Mouse (Mus musculus) lung, embryonic 14.5 days (tissue): ENCODE measurements around the gene Rere. TPM values are rescaled to one million over a fixed set of nuclear protein-coding genes. Genes with fewer than 3 reads are reported as not detected.

Experiments
- ATAC-seq: fragments of 200-750 bp; cut with Nextera tagmentation; 2 replicates; pipeline ENCODE4 v1.8.0; 2017; ENCODE audit warnings: mild to moderate bottlenecking, moderate TSS enrichment, moderate library complexity; ENCODE audit not compliant: insufficient read depth
- DNase-seq: peaks from one replicate; pipeline ENCODE4 v3.0.0-alpha.2; 2015
- H3K27ac ChIP-seq: fragments of 300-500 bp; sonication (generic); 2 replicates; pipeline ENCODE4 v1.5.1; 2014; ENCODE audit warnings: low read depth, mild to moderate bottlenecking, moderate library complexity
- H3K27me3 ChIP-seq: fragments of 300-500 bp; sonication (generic); 2 replicates; pipeline ENCODE4 v1.6.1; 2014; ENCODE audit warnings: low read length, control low read depth; ENCODE audit not compliant: insufficient read depth
- H3K36me3 ChIP-seq: fragments of 300-500 bp; sonication (generic); 2 replicates; pipeline ENCODE4 v1.6.1; 2014; ENCODE audit warnings: control low read depth; ENCODE audit not compliant: insufficient read depth
- H3K4me1 ChIP-seq: fragments of 300-500 bp; sonication (generic); 2 replicates; pipeline ENCODE4 v1.6.1; 2014; ENCODE audit warnings: antibody characterized with exemption, control low read depth; ENCODE audit not compliant: insufficient read depth
- H3K4me2 ChIP-seq: fragments of 300-500 bp; sonication (generic); 2 replicates; pipeline ENCODE4 v1.6.1; 2014; ENCODE audit warnings: mild to moderate bottlenecking
- H3K4me3 ChIP-seq: fragments of 300-500 bp; sonication (generic); 2 replicates; pipeline ENCODE4 v1.5.1; 2014; ENCODE audit warnings: low read depth, low read length
- H3K9ac ChIP-seq: fragments of 300-500 bp; sonication (generic); 2 replicates; pipeline ENCODE4 v1.6.1; 2014
- H3K9me3 ChIP-seq: fragments of 300-500 bp; sonication (generic); 2 replicates; pipeline ENCODE4 v1.6.1; 2016; ENCODE audit warnings: low read depth, low read length, control low read depth
- CTCF ChIP-seq: IDR thresholded peaks from 2 replicates; pipeline ENCODE4 v1.5.1; 2016; ENCODE audit warnings: antibody characterized with exemption, low read depth
- WGBS: fragments of 180-500 bp; shearing (Covaris S2); extraction: QIAGEN DNeasy Blood & Tissue Kit; methylation state at CpG from one replicate; pipeline ENCODE4 v1.1.7; 2014; 5-methylcytosine and 5-hydroxymethylcytosine counted together
- polyA plus RNA-seq: library from polyadenylated mRNA; unstranded; fragments of >200 nt; fragmentation: Nextera tagmentation; extraction: Ambion mirVana; gene quantifications from 2 replicates; pipeline ENCODE4 v1.2.1, GENCODE M21; 2014

Rere gene
- polyA plus RNA-seq, 1 experiment from 2014 or later = 41.5 TPM

DNA sequence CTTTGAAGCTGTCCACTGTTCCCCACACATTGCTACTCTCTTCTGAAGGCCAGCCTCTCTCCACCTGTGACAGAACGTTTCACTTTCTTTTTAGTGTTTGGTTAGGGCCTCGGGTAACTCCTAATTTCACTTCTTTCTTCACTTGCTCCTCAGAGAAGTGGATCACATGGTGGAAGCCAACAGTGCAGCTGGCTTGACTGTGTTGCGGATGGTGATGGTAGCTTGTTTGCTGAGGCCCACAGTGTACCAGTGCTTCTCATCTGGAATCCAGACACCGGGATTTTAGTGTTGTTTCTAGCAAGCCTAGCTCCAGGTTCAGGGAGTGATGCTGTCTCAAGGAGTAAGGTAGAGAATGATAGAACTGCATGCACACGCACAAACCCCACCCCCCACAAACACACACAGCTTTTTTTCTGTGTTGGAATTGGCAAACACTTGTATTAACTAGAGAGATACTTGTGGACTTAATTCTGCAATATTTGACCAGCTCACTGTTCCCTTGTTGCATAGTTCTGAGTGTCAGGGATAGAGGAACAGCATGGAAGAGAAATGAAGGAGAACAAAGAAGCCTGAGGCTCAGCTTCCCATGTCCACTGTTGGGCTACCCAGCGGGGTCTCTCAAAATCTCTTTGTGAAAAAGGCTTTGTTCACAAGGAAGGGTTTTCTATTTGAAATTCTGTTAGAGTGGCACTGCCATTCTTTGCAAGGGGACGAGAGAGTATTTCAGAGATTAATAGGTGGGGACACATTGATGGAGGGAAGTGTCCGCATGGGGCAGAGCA lies 144.8 kb downstream of the Rere start:
- ATAC-seq = no peak
- Histone ChIP-seq H3K9me3 (no peaks in the 10 kb centered on the region), H3K36me3 (peaks cover 20% of the 10 kb centered on the region; the same call in 1 of the 2 replicates), H3K9ac (no peak overlapping the region), H3K4me3 (no peak overlapping the region), H3K4me2 (no peak overlapping the region), H3K27ac (peak overlapping the region; percentile 37; the same call in 1 of the 2 replicates), H3K27me3 (no peaks in the 10 kb centered on the region), H3K4me1 (peaks cover 6% of the 10 kb centered on the region; the same call in 1 of the 2 replicates)
- TF ChIP-seq CTCF = no peak
- no peak for DNase-seq
- 49% methylated on average over 8 of the region's 8 CpGs for WGBS

DNA sequence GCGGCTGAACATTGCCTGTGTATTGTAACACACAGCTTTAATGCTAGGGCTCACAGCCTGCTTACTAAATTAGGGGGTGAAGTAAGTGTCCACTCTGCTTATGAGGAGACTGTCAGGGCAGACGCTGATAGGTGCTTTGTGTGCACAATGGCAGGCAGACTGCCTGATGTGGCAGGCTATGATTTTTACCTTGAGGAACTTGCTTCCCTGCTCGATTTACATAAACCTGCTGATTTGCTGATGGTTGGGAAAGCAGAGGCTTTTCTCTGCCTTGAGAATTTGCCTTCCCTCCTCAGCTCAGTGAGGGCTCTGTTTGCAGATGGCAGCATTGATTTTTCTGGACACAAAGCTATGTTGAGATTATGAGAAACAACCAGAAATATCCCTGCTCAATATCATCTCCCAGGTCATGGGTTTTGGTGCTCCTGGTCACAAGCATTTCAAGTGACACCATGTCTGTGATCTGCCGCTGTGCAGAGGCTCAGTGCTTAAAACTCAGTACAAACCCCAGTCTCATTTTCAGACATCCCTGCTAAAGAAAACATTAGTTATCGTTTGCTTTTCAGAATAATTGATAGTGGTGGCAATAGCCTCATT lies 145.5 kb downstream of the Rere start:
- ATAC-seq (no peak), DNase-seq (no peak)
- Histone ChIP-seq H3K4me2 (no peak overlapping the region), H3K27ac (peak overlapping the region; percentile 37; the same call in 1 of the 2 replicates), H3K4me3 (no peak overlapping the region), H3K36me3 (peaks cover 20% of the 10 kb centered on the region), H3K27me3 (no peaks in the 10 kb centered on the region), H3K4me1 (peaks cover 6% of the 10 kb centered on the region; the same call in 1 of the 2 replicates), H3K9ac (no peak overlapping the region), H3K9me3 (no peaks in the 10 kb centered on the region)
- WGBS = 42% methylated on average over 5 of the region's 5 CpGs
- no peak for TF ChIP-seq CTCF

DNA sequence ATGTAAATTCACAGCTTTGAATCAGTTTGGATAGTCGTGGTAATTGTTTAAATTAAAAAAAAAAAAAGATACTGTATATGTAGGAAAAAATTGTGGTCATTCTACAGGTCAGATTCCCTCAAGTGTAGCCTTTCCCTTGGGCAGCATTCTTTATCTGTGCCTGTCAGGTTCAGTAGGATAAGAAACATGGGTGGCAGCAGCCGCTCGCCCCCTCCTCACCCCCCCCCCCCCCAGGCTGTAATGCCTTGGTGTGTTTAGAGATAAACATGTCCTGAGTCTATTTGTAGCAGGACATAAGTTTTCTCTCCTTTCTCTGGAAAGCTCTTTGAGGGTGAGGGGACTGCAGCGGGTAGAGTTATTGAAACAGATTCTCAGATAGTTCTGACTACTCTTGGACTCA lies 147.3 kb downstream of the Rere start:
- ATAC-seq (no peak), DNase-seq (no peak)
- no peak for TF ChIP-seq CTCF
- H3K9ac ChIP-seq = no peak overlapping the region
- H3K4me1 ChIP-seq = peaks cover 6% of the 10 kb centered on the region; the same call in 1 of the 2 replicates
- H3K4me2 ChIP-seq = no peak overlapping the region
- no peaks in the 10 kb centered on the region for H3K27me3 ChIP-seq
- no peak overlapping the region for H3K27ac ChIP-seq
- no peaks in the 10 kb centered on the region for H3K9me3 ChIP-seq
- WGBS = 62% methylated on average over 4 of the region's 4 CpGs
- H3K4me3 ChIP-seq = no peak overlapping the region
- peaks cover 15% of the 10 kb centered on the region for H3K36me3 ChIP-seq

DNA sequence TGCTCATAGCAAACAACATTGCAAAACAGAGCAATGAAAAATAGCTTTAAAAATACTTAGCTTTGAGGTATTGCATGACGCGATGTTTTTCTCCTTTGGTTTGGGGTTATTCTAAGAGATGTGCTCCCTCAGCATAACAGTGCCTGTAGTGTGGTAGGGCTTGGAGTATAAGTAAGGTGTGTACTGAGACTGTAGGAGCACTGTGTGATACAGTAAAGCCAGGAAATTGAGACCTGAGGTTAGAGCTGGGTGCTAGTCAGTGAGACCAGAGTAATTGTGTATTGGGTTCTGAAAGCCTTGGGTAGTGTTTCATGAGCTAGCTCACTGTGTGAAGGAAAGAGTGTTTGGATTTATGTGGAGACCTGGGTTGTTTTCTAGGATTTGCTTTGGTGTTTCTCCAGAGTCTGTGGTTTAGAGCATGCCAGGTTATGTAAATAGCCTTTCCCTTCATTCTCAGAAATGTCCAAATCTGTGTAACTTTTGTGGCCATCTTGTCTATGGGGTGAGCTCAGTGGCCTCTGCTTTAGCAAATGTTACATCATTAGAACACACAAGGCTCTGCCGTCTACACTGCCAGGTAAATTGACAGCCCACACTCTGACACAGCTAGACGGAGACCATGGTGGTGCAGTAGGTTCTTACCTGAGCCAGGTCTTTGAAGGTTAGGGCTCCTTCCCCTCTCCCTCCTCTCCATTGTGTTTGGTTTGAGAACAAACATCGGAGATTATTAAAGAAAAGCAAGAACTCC lies 152.6 kb downstream of the Rere start:
- Histone ChIP-seq H3K4me3 (no peak overlapping the region), H3K36me3 (peaks cover 16% of the 10 kb centered on the region), H3K4me1 (no peaks in the 10 kb centered on the region), H3K27me3 (no peaks in the 10 kb centered on the region), H3K27ac (no peak overlapping the region), H3K9me3 (no peaks in the 10 kb centered on the region), H3K4me2 (no peak overlapping the region), H3K9ac (no peak overlapping the region)
- ATAC-seq (no peak), DNase-seq (no peak)
- no peak for TF ChIP-seq CTCF
- WGBS = 83% methylated on average over 5 of the region's 5 CpGs

DNA sequence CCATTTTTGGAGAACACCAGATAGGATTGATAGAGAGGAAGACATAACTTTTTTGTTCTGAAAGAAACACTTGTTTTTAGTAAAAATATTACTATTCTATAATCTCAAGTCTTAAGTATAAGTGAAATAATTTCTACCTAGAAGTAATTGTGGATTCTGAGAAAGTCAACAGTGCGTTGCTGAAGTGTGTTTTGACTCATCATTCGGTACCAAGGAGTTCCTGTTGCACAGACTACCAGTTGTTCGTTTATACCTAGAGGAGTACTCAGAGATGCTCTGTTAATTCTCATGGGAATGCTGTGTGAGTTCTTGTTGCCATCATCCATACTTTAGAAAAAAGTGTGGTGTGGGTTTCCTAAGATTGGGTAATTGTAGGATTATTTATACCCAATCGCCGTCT lies 154.1 kb downstream of the Rere start:
- DNase-seq (no peak), ATAC-seq (no peak)
- WGBS = 73% methylated on average over 5 of the region's 5 CpGs
- H3K4me3 ChIP-seq = no peak overlapping the region
- no peak overlapping the region for H3K9ac ChIP-seq
- no peak for TF ChIP-seq CTCF
- no peak overlapping the region for H3K27ac ChIP-seq
- no peak overlapping the region for H3K4me2 ChIP-seq
- H3K4me1 ChIP-seq = no peaks in the 10 kb centered on the region
- peaks cover 14% of the 10 kb centered on the region for H3K36me3 ChIP-seq
- no peaks in the 10 kb centered on the region for H3K27me3 ChIP-seq
- H3K9me3 ChIP-seq = no peaks in the 10 kb centered on the region

DNA sequence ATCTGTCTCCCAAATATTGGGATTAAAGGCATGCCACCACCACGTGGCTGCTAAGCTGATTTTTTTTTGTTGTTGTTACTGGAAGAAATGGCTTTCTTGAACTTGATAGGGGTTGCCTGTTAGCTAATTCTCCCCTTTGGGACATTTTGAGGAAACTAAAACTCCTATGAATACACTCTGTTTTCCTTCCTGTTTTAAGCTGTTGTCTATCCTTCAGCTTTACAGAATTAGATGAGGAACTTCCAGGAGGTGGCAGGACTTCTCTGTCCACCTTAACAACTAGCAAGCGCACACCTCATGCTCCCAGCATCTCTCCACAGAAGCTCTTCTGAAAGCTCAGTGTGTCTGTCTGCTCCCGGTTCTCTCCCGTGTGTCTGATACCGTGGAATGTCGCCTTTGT lies 157.2 kb downstream of the Rere start:
- no peak overlapping the region for H3K27ac ChIP-seq
- H3K36me3 ChIP-seq = peaks cover 10% of the 10 kb centered on the region; the same call in 1 of the 2 replicates
- no peak overlapping the region for H3K9ac ChIP-seq
- H3K9me3 ChIP-seq = no peaks in the 10 kb centered on the region
- no peak for TF ChIP-seq CTCF
- 81% methylated on average over 6 of the region's 6 CpGs for WGBS
- no peaks in the 10 kb centered on the region for H3K27me3 ChIP-seq
- ATAC-seq (no peak), DNase-seq (no peak)
- no peak overlapping the region for H3K4me2 ChIP-seq
- H3K4me1 ChIP-seq = no peaks in the 10 kb centered on the region
- H3K4me3 ChIP-seq = no peak overlapping the region

DNA sequence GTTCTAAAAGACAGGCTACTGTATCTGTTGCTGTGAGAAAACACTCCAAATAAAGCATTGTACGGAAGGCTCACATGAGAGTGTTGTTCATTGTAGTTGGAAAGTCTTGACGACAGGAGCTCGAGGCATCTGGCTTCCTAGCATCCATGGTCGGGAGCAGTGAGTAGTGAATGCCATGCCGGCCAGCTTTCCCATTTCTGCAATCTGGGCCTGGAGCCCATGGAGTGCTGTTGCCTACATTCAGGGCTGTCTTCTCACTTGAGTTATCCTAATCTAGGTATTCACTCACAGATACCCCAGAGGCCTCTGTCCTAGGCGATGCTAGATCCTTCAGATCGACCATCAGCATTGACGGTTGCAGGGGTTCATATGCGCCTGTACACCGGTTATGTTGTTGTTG lies 160.5 kb downstream of the Rere start:
- Histone ChIP-seq H3K27ac (no peak overlapping the region), H3K9me3 (no peaks in the 10 kb centered on the region), H3K4me3 (no peak overlapping the region), H3K27me3 (no peaks in the 10 kb centered on the region), H3K36me3 (peaks cover 6% of the 10 kb centered on the region; the same call in 1 of the 2 replicates), H3K9ac (no peak overlapping the region), H3K4me1 (0 out of 2 replicates have a peak, but pooled peaks cover 3% of the 10 kb centered on the region), H3K4me2 (no peak overlapping the region)
- no peak for ATAC-seq
- TF ChIP-seq CTCF = no peak
- 86% methylated on average over 10 of the region's 10 CpGs for WGBS
- no peak for DNase-seq
